Mouse (Mus musculus) heart, embryonic 12.5 days (tissue): ENCODE measurements around the gene Pold4. TPM values are rescaled to one million over a fixed set of nuclear protein-coding genes. Genes with fewer than 3 reads are reported as not detected.

Experiments
- ATAC-seq: fragments of 200-750 bp; cut with Nextera tagmentation; 2 replicates; pipeline ENCODE4 v1.8.0; 2017; ENCODE audit warnings: moderate TSS enrichment, moderate library complexity; ENCODE audit not compliant: insufficient number of reproducible peaks, low FRiP score
- H3K27ac ChIP-seq: fragments of 300-500 bp; sonication (generic); 2 replicates; pipeline ENCODE4 v1.5.1; 2016; ENCODE audit warnings: mild to moderate bottlenecking, moderate library complexity; ENCODE audit not compliant: poor library complexity, severe bottlenecking
- H3K27me3 ChIP-seq: fragments of 300-500 bp; sonication (generic); replicated peaks from 2 replicates; pipeline ENCODE4 v1.6.1; 2016; ENCODE audit warnings: mild to moderate bottlenecking, moderate library complexity
- H3K36me3 ChIP-seq: fragments of 300-500 bp; sonication (generic); 2 replicates; pipeline ENCODE4 v1.6.1; 2016; ENCODE audit warnings: mild to moderate bottlenecking, moderate library complexity
- H3K4me1 ChIP-seq: fragments of 300-500 bp; sonication (generic); replicated peaks from 2 replicates; pipeline ENCODE4 v1.6.1; 2016; ENCODE audit warnings: mild to moderate bottlenecking
- H3K4me2 ChIP-seq: fragments of 300-500 bp; sonication (generic); 2 replicates; pipeline ENCODE4 v1.6.1; 2016; ENCODE audit warnings: mild to moderate bottlenecking, moderate library complexity
- H3K4me3 ChIP-seq: fragments of 300-500 bp; sonication (generic); 2 replicates; pipeline ENCODE4 v1.5.1; 2016; ENCODE audit warnings: mild to moderate bottlenecking
- H3K9ac ChIP-seq: fragments of 300-500 bp; sonication (generic); 2 replicates; pipeline ENCODE4 v1.6.1; 2016; ENCODE audit warnings: mild to moderate bottlenecking, moderate library complexity
- H3K9me3 ChIP-seq: fragments of 300-500 bp; sonication (generic); replicated peaks from 2 replicates; pipeline ENCODE4 v1.6.1; 2016; ENCODE audit warnings: mild to moderate bottlenecking, moderate library complexity
- WGBS: fragments of 180-500 bp; shearing (Covaris S2); methylation state at CpG from one replicate; pipeline ENCODE4 v1.1.7; 2016; 5-methylcytosine and 5-hydroxymethylcytosine counted together
- polyA plus RNA-seq: library from polyadenylated mRNA; unstranded; fragments of >200 nt; fragmentation: Nextera tagmentation; extraction: Ambion mirVana; gene quantifications from 2 replicates; pipeline ENCODE4 v1.2.1, GENCODE M21; 2016

Gene Pold4
- polyA plus RNA-seq, 1 experiment from 2014 or later, result 19.4 TPM

- ATAC-seq, result no peak
- no peaks in the 10 kb centered on the region for H3K9me3 ChIP-seq
- H3K27ac ChIP-seq, result no peak overlapping the region
- H3K36me3 ChIP-seq, result peaks cover 60% of the 10 kb centered on the region
- 0 out of 2 replicates have a peak overlapping the region, but pooled peaks have one; percentile 86 for H3K4me2 ChIP-seq
- H3K4me1 ChIP-seq, result peaks cover 42% of the 10 kb centered on the region
- peak overlapping the region; percentile 92; the same call in 1 of the 2 replicates for H3K9ac ChIP-seq
- WGBS, result 73% methylated on average over 8 of the region's 8 CpGs
- H3K4me3 ChIP-seq, result no peak overlapping the region
- no peaks in the 10 kb centered on the region for H3K27me3 ChIP-seq
Measured at GRCm38 (mm10) chr19:4194021-4194724, 37.5 kb upstream of the Pold4 start.

GRCm38 (mm10) chr19:4194776-4195650 lies 36.7 kb upstream of the Pold4 start:
- 71% methylated on average over 12 of the region's 12 CpGs for WGBS
- Histone ChIP-seq H3K9ac (0 out of 2 replicates have a peak overlapping the region, but pooled peaks have one; percentile 14), H3K4me1 (peaks cover 45% of the 10 kb centered on the region), H3K27me3 (no peaks in the 10 kb centered on the region), H3K4me3 (no peak overlapping the region), H3K4me2 (no peak overlapping the region), H3K9me3 (no peaks in the 10 kb centered on the region), H3K27ac (no peak overlapping the region), H3K36me3 (peaks cover 67% of the 10 kb centered on the region)
- no peak for ATAC-seq

GRCm38 (mm10) chr19:4196048-4196447 lies 35.7 kb upstream of the Pold4 start:
- Histone ChIP-seq H3K4me2 (no peak overlapping the region), H3K27ac (no peak overlapping the region), H3K9ac (no peak overlapping the region), H3K9me3 (no peaks in the 10 kb centered on the region), H3K4me1 (peaks cover 50% of the 10 kb centered on the region), H3K4me3 (no peak overlapping the region), H3K36me3 (peaks cover 73% of the 10 kb centered on the region), H3K27me3 (no peaks in the 10 kb centered on the region)
- no peak for ATAC-seq
- WGBS, result 60% methylated on average over 2 of the region's 2 CpGs

- Histone ChIP-seq H3K4me1 (peaks cover 45% of the 10 kb centered on the region), H3K9me3 (no peaks in the 10 kb centered on the region), H3K4me3 (no peak overlapping the region), H3K27ac (no peak overlapping the region), H3K27me3 (no peaks in the 10 kb centered on the region), H3K36me3 (peaks cover 73% of the 10 kb centered on the region), H3K9ac (peak overlapping the region; percentile 42; the same call in 1 of the 2 replicates), H3K4me2 (no peak overlapping the region)
- 37% methylated on average over 5 of the region's 5 CpGs for WGBS
- no peak for ATAC-seq
Measured at GRCm38 (mm10) chr19:4196548-4196947, 35.2 kb upstream of the Pold4 start.

- peaks cover 73% of the 10 kb centered on the region for H3K36me3 ChIP-seq
- no peak overlapping the region for H3K9ac ChIP-seq
- H3K4me1 ChIP-seq, result peaks cover 49% of the 10 kb centered on the region
- WGBS, result 62% methylated on average over 3 of the region's 3 CpGs
- H3K4me3 ChIP-seq, result no peak overlapping the region
- no peaks in the 10 kb centered on the region for H3K27me3 ChIP-seq
- H3K27ac ChIP-seq, result no peak overlapping the region
- no peak for ATAC-seq
- H3K9me3 ChIP-seq, result no peaks in the 10 kb centered on the region
- H3K4me2 ChIP-seq, result no peak overlapping the region
Measured at GRCm38 (mm10) chr19:4197180-4197579, 34.5 kb upstream of the Pold4 start.

- WGBS, result under 1% methylated on average over 34 of the region's 34 CpGs
- H3K4me3 ChIP-seq, result peak within 1 kb of the TSS; percentile 83
- H3K4me2 ChIP-seq, result peak within 1 kb of the TSS; percentile 81
- peaks cover 35% of the 10 kb centered on the region for H3K4me1 ChIP-seq
- peak within 1 kb of the TSS; percentile 60 for H3K27ac ChIP-seq
- peaks cover 39% of the 10 kb centered on the region for H3K36me3 ChIP-seq
- peak; percentile 86 for ATAC-seq
- no peaks in the 10 kb centered on the region for H3K9me3 ChIP-seq
- H3K9ac ChIP-seq, result peak within 1 kb of the TSS; percentile 94
- H3K27me3 ChIP-seq, result peaks cover 12% of the 10 kb centered on the region
Measured at GRCm38 (mm10) chr19:4201291-4201909, 30.3 kb upstream of the Pold4 start, which contains the start of gene Rad9a. TSS of gene Rad9a (minus strand) at chr19:4201662.

- ATAC-seq, result no peak
- 28% methylated on average over 7 of the region's 7 CpGs for WGBS
- Histone ChIP-seq H3K36me3 (peaks cover 32% of the 10 kb centered on the region), H3K27me3 (peaks cover 16% of the 10 kb centered on the region), H3K4me2 (peak overlapping the region; percentile 81), H3K9ac (peak overlapping the region; percentile 70), H3K4me3 (peak overlapping the region; percentile 83), H3K27ac (no peak overlapping the region), H3K9me3 (no peaks in the 10 kb centered on the region), H3K4me1 (peaks cover 28% of the 10 kb centered on the region)
Measured at GRCm38 (mm10) chr19:4202149-4202548, 29.6 kb upstream of the Pold4 start.

GRCm38 (mm10) chr19:4203148-4203547 lies 28.6 kb upstream of the Pold4 start:
- Histone ChIP-seq H3K27ac (no peak overlapping the region), H3K4me1 (peaks cover 28% of the 10 kb centered on the region), H3K4me2 (no peak overlapping the region), H3K4me3 (no peak overlapping the region), H3K36me3 (peaks cover 23% of the 10 kb centered on the region), H3K27me3 (peaks cover 16% of the 10 kb centered on the region), H3K9me3 (no peaks in the 10 kb centered on the region), H3K9ac (no peak overlapping the region)
- 71% methylated on average over 3 of the region's 3 CpGs for WGBS
- ATAC-seq, result no peak

GRCm38 (mm10) chr19:4203604-4204326 lies 27.9 kb upstream of the Pold4 start:
- Histone ChIP-seq H3K4me2 (no peak overlapping the region), H3K9me3 (no peaks in the 10 kb centered on the region), H3K4me3 (no peak overlapping the region), H3K36me3 (peaks cover 17% of the 10 kb centered on the region), H3K4me1 (peaks cover 28% of the 10 kb centered on the region), H3K27me3 (peaks cover 17% of the 10 kb centered on the region), H3K9ac (no peak overlapping the region), H3K27ac (no peak overlapping the region; the same call in 1 of the 2 replicates)
- no peak for ATAC-seq
- 53% methylated on average over 13 of the region's 13 CpGs for WGBS

- Histone ChIP-seq H3K4me1 (peaks cover 26% of the 10 kb centered on the region), H3K27ac (no peak overlapping the region)
- 46% methylated on average over 4 of the region's 4 CpGs for WGBS
Measured at GRCm38 (mm10) chr19:4204889-4205288, 26.8 kb upstream of the Pold4 start.

More at GRCm38 (mm10) chr19:4204889-4205288, 26.8 kb upstream of the Pold4 start:
- Histone ChIP-seq H3K4me3 (no peak overlapping the region), H3K36me3 (peaks cover 7% of the 10 kb centered on the region), H3K4me2 (no peak overlapping the region), H3K27me3 (peaks cover 23% of the 10 kb centered on the region), H3K9ac (no peak overlapping the region), H3K9me3 (no peaks in the 10 kb centered on the region)
- ATAC-seq, result no peak
